Mouse (Mus musculus) layer of hippocampus, postnatal 10 days (tissue): ENCODE data around the gene Olfr11. TPM values are rescaled to one million over a fixed set of nuclear protein-coding genes. Genes with fewer than 3 reads are reported as not detected.

Source experiments
- DNase-seq, 2 experiments: peaks; one replicate each; pipeline ENCODE4 v3.0.0; 2021; ENCODE audit warnings: low spot score in 2 of 2
- long read RNA-seq: library from polyadenylated mRNA; stranded (forward); transcript quantifications from one replicate; pipeline ENCODE4 v2.0.0, GENCODE M21; 2023
- total RNA-seq, 2 experiments: library from RNA; stranded (reverse); gene quantifications; 2 replicates each; pipeline ENCODE4 v1.2.3; 2021

Gene Olfr11
- total RNA-seq: not detected
- long read RNA-seq: 0 reads

DNA sequence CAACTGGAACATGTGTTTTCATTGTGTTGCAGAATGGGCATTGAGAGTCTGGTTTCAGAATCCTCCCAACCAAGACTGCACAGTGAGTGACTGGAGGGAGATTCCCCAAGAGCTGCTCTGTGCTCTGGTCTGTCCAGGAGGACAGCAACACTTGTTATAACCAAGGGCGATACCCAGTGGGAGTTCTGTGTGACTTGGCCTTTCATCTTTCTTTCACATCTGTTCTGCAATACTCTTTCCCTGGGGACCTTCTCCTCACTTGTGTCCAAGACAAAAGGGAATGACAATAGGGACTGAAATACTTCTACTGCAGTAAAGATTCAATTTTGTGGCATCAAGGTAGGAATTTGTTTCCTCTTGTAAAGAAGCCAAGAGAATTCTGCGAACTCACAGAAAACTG lies at the start of gene Olfr11:
Gene Olfr11, minus strand, starts transcription at position 101 of the 400 bp plus-strand sequence.
- no peak for DNase-seq

DNA sequence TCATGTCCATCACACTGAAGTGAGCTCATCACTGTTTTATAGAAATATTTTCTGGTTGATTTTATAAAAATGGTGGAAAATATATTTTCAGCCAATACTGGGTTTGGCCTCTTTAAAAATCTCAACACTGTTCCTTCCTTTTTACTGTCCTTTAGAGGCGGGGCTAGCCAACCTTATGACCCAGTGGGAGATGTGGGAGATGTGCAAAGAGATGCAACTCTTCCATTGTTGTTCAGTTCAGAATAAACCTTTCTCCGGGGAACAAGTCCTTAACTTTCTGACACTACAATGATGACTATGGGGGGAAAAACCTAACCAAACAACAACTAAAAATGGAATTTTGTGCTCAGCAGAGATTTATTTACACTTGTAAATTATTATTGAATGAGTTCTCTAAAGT lies 35.0 kb upstream of the Olfr11 start, which contains the start of gene Olfr1360:
Gene Olfr1360, minus strand, starts transcription at position 101 of the 400 bp plus-strand sequence.
- no peak for DNase-seq

DNA sequence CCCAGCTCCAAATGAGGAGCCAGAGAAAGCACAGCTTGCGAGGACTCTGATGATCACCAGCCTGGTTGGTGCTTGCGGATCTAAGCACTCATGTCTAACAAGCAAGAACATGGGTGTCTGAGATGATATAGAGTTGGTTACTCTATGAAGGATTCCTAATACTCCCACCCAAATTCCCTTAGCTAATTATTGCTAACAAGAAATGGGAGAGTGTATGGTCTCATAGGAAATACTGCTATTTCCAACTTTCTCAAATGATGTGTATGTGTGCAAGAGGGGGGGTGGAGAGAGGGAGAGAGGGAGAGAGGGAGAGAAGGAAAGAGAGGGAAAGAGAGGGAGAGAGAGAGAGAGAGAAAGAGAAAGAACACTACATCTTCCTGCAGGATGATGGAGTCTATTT lies 21.0 kb upstream of the Olfr11 start, which contains the start of gene Olfr1361:
Gene Olfr1361, minus strand, starts transcription at position 101 of the 400 bp plus-strand sequence.
- DNase-seq: no peak

DNA sequence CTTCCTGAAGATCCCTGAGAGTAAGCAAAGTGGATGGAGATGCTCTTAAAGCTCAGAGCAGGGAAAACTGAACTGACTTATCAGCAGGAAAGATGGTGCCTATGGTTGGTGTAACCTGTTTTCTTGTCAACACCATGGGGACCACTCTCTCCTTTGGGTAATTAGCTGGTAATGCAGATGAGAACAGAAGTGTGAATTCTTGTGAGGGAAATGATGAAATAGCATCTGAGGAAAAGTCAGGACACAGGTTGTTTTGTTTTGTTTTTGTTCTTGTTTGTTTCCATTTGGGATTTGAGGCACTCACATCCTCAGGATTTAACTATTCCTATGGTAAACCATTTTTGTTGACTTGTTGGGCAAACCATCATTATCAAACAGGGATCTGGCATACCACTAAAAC lies 28.4 kb downstream of the Olfr11 start, which contains the start of gene Olfr1362:
Gene Olfr1362, minus strand, starts transcription at position 101 of the 400 bp plus-strand sequence.
- DNase-seq: no peak

DNA sequence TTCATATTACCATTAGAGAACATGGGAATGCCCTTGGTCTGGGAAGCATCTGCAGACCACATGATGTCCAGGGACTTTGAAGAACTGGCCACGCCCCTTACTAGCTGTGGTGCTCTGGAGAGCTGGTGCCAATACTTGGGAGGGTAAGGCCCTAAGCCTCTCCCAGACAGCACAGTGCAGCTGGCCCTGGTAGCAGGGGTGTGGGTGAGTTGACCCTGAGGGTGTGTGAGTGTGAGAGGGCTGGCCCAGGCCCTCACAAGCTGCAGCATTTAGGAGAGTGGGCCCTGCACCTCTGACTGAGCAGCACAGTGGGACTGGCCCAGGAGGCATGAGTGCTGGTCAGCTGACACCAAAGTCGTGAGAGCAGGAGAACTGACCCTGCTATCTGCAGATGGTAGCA lies 50.7 kb downstream of the Olfr11 start:
- DNase-seq: no peak

Other genes with a start within 250 kb of the Olfr11 start
- gene Zkscan3, start 239.8 kb downstream of the Olfr11 start, total RNA-seq: 10 to 100 TPM; 41.7 to 42.0 TPM
- 1 to 10 TPM; 1.4 to 1.7 TPM for gene Pgbd1, start 201.5 kb downstream of the Olfr11 start, total RNA-seq
- 10 to 100 TPM; 26.9 to 29.4 TPM for gene Zscan26, start 188.8 kb downstream of the Olfr11 start, total RNA-seq
- gene Nkapl, start 174.0 kb downstream of the Olfr11 start, total RNA-seq: 1 to 10 TPM; 1.0 to 1.2 TPM
- 1 to 10 TPM; 6.6 to 7.9 TPM for gene Zkscan4, start 163.6 kb downstream of the Olfr11 start, total RNA-seq
- gene Gm10065, start 163.1 kb downstream of the Olfr11 start, total RNA-seq: not detected
- gene AK157302, start 147.3 kb downstream of the Olfr11 start, total RNA-seq: 10 to 100 TPM; 16.0 to 17.7 TPM
- 10 to 100 TPM; 48.8 to 72.4 TPM for gene Gm11273, start 141.1 kb downstream of the Olfr11 start, total RNA-seq
- 10 to 100 TPM; 12.9 to 15.9 TPM for gene Zkscan8, start 111.4 kb downstream of the Olfr11 start, total RNA-seq
- gene Olfr1366, start 99.7 kb downstream of the Olfr11 start, total RNA-seq: not detected
- not detected for gene Olfr1535, start 82.6 kb downstream of the Olfr11 start, total RNA-seq
- gene Olfr1364, start 60.8 kb downstream of the Olfr11 start, total RNA-seq: not detected
- not detected for gene Olfr1362, start 28.5 kb downstream of the Olfr11 start, total RNA-seq
- not detected for gene Olfr1361, start 20.9 kb upstream of the Olfr11 start, total RNA-seq
- gene Olfr1360, start 34.9 kb upstream of the Olfr11 start, total RNA-seq: not detected
- not detected for gene Olfr1359, start 55.6 kb upstream of the Olfr11 start, total RNA-seq
- 10 to 100 TPM; 55.7 to 83.1 TPM for gene Hist1h2bl, start 73.6 kb upstream of the Olfr11 start, total RNA-seq
- 10 to 100 TPM; 69.8 to 77.4 TPM for gene Hist1h2ai, start 73.9 kb upstream of the Olfr11 start, total RNA-seq
- 100 to 1,000 TPM; 100 to 141 TPM for gene Hist1h3h, start 75.1 kb upstream of the Olfr11 start, total RNA-seq
- 10 to 100 TPM; 17.6 to 20.3 TPM for gene Hist1h2bm, start 79.5 kb upstream of the Olfr11 start, total RNA-seq
- 10 to 100 TPM; 22.7 to 23.3 TPM for gene Hist1h4j, start 92.5 kb upstream of the Olfr11 start, total RNA-seq
- 100 to 1,000 TPM; 312 to 419 TPM for gene Hist1h4k, start 108.0 kb upstream of the Olfr11 start, total RNA-seq
- 10 to 100 TPM; 27.8 to 28.5 TPM for gene Hist1h2ak, start 111.3 kb upstream of the Olfr11 start, total RNA-seq
- 10 to 100 TPM; 26.0 to 38.7 TPM for gene Hist1h2bn, start 111.6 kb upstream of the Olfr11 start, total RNA-seq
- gene Hist1h1b, start 138.1 kb upstream of the Olfr11 start, total RNA-seq: 10 to 100 TPM; 33.1 to 44.1 TPM
- 100 to 1,000 TPM in 1 of 2 experiments, 10 to 100 TPM in 1; 85.1 to 110 TPM for gene Hist1h3i, start 140.9 kb upstream of the Olfr11 start, total RNA-seq
- 10 to 100 TPM; 11.0 to 16.4 TPM for gene Hist1h2an, start 144.7 kb upstream of the Olfr11 start, total RNA-seq
- gene Hist1h2bp, start 144.9 kb upstream of the Olfr11 start, total RNA-seq: 10 to 100 TPM; 22.4 to 23.5 TPM
- 10 to 100 TPM; 52.8 to 66.3 TPM for gene Hist1h2bq, start 167.7 kb upstream of the Olfr11 start, total RNA-seq
- 10 to 100 TPM; 36.4 to 41.0 TPM for gene Hist1h2ao, start 167.9 kb upstream of the Olfr11 start, total RNA-seq
- gene Hist1h4m, start 169.2 kb upstream of the Olfr11 start, total RNA-seq: 100 to 1,000 TPM; 214 to 219 TPM
- 10 to 100 TPM; 22.0 to 32.1 TPM for gene Hist1h4n, start 189.7 kb upstream of the Olfr11 start, total RNA-seq
- 10 to 100 TPM; 67.2 to 82.7 TPM for gene Hist1h2ap, start 191.0 kb upstream of the Olfr11 start, total RNA-seq
- 10 to 100 TPM; 52.5 to 64.9 TPM for gene Hist1h2br, start 191.2 kb upstream of the Olfr11 start, total RNA-seq